Mouse (Mus musculus) small intestine, adult 2 months (tissue): Measurements from ENCODE around the gene Pfn4. TPM values are rescaled to one million over a fixed set of nuclear protein-coding genes. Genes with fewer than 3 reads are reported as not detected.

Source experiments
- H3K27ac ChIP-seq: fragments of 200-500 bp; 2 replicates; pipeline ENCODE4 v1.5.1; 2012; ENCODE audit warnings: low read depth, low read length, control low read depth, inconsistent platforms; ENCODE audit not compliant: insufficient read depth
- H3K27me3 ChIP-seq: fragments of 200-500 bp; 2 replicates; pipeline ENCODE4 v1.6.1; 2012; ENCODE audit warnings: mild to moderate bottlenecking, moderate library complexity, low read length, inconsistent platforms; ENCODE audit not compliant: control insufficient read depth, insufficient read depth
- H3K36me3 ChIP-seq: fragments of 200-500 bp; 2 replicates; pipeline ENCODE4 v1.6.1; 2012; ENCODE audit warnings: mild to moderate bottlenecking, low read length, control low read depth, inconsistent platforms; ENCODE audit not compliant: control insufficient read depth, insufficient read depth
- H3K4me1 ChIP-seq: fragments of 200-500 bp; 2 replicates; pipeline ENCODE4 v1.6.1; 2012; ENCODE audit warnings: low read length, inconsistent platforms, mixed read lengths; ENCODE audit not compliant: control insufficient read depth, insufficient read depth, insufficient read length
- H3K4me3 ChIP-seq: fragments of 200-500 bp; 2 replicates; pipeline ENCODE4 v1.5.1; 2012; ENCODE audit warnings: low read depth, mild to moderate bottlenecking, control low read depth, inconsistent platforms, low read length, moderate library complexity
- CTCF ChIP-seq: fragments of 200-500 bp; IDR thresholded peaks from 2 replicates; pipeline ENCODE4 v1.5.1; 2012; ENCODE audit warnings: low read depth, mild to moderate bottlenecking, control low read depth, inconsistent platforms, low read length, moderate library complexity, mixed read lengths; ENCODE audit not compliant: insufficient replicate concordance, insufficient read length; ENCODE audit errors: extremely low read depth
- POLR2A ChIP-seq: fragments of 200-500 bp; IDR thresholded peaks from 2 replicates; pipeline ENCODE4 v1.6.1; 2012; ENCODE audit warnings: low read depth, mild to moderate bottlenecking, control low read depth, inconsistent platforms, low read length, moderate library complexity
- WGBS: fragments of 180-500 bp; shearing (Covaris S2); methylation state at CpG from one replicate; pipeline ENCODE4 v1.1.7; 2018; 5-methylcytosine and 5-hydroxymethylcytosine counted together
- polyA plus RNA-seq: library from polyadenylated mRNA; depleted of rRNA; stranded (reverse); fragments of >200 nt; gene quantifications from 2 replicates; pipeline ENCODE4 v1.2.3, GENCODE M21; 2012; rRNA removed

Gene Pfn4
- polyA plus RNA-seq, 1 experiment, result not detected

GRCm38 (mm10) chr12:4811036-4811435, 42.2 kb downstream of the Pfn4 start:
- Histone ChIP-seq H3K27me3 (no peaks in the 10 kb centered on the region), H3K4me1 (no peaks in the 10 kb centered on the region), H3K4me3 (no peak overlapping the region), H3K36me3 (no peaks in the 10 kb centered on the region), H3K27ac (no peak overlapping the region)
- TF ChIP-seq POLR2A (no peak), CTCF (no peak)
- WGBS, result 80% methylated on average over 4 of the region's 4 CpGs

- no peaks in the 10 kb centered on the region for H3K36me3 ChIP-seq
- no peak overlapping the region for H3K27ac ChIP-seq
- H3K4me3 ChIP-seq, result no peak overlapping the region
- peaks cover 2% of the 10 kb centered on the region; the same call in 1 of the 2 replicates for H3K4me1 ChIP-seq
- no peaks in the 10 kb centered on the region for H3K27me3 ChIP-seq
- TF ChIP-seq POLR2A, result no peak
- TF ChIP-seq CTCF, result no peak
- 15% methylated on average over 3 of the region's 3 CpGs for WGBS
Measured at GRCm38 (mm10) chr12:4811705-4812104, 42.9 kb downstream of the Pfn4 start.

- Histone ChIP-seq H3K27me3 (no peaks in the 10 kb centered on the region), H3K4me3 (no peak overlapping the region), H3K27ac (no peak overlapping the region), H3K4me1 (peaks cover 5% of the 10 kb centered on the region; the same call in 1 of the 2 replicates), H3K36me3 (no peaks in the 10 kb centered on the region)
- no peak for TF ChIP-seq POLR2A
- no peak for TF ChIP-seq CTCF
- 88% methylated on average over 4 of the region's 4 CpGs for WGBS
Measured at GRCm38 (mm10) chr12:4813636-4814035, 44.8 kb downstream of the Pfn4 start.

GRCm38 (mm10) chr12:4816680-4817360, 48.0 kb downstream of the Pfn4 start:
- H3K27ac ChIP-seq, result peak overlapping the region; percentile 87
- TF ChIP-seq CTCF (no peak), POLR2A (no peak)
- peak overlapping the region; percentile 99 for H3K4me3 ChIP-seq
- H3K4me1 ChIP-seq, result peaks cover 5% of the 10 kb centered on the region; the same call in 1 of the 2 replicates
- no peaks in the 10 kb centered on the region for H3K27me3 ChIP-seq
- 6% methylated on average over 24 of the region's 24 CpGs for WGBS
- peaks cover 12% of the 10 kb centered on the region for H3K36me3 ChIP-seq

- TF ChIP-seq POLR2A, result peak; percentile 85
- TF ChIP-seq CTCF, result no peak
- peaks cover 16% of the 10 kb centered on the region for H3K36me3 ChIP-seq
- H3K4me1 ChIP-seq, result peaks cover 5% of the 10 kb centered on the region; the same call in 1 of the 2 replicates
- H3K27me3 ChIP-seq, result no peaks in the 10 kb centered on the region
- peak within 1 kb of the TSS; percentile 87 for H3K27ac ChIP-seq
- H3K4me3 ChIP-seq, result peak within 1 kb of the TSS; percentile 99
- under 1% methylated on average over 49 of the region's 49 CpGs for WGBS
Measured at GRCm38 (mm10) chr12:4817361-4818101, 48.7 kb downstream of the Pfn4 start, which contains the start of gene Sf3b6. Gene Sf3b6, plus strand, starts transcription at chr12:4817544.

- no peak overlapping the region for H3K27ac ChIP-seq
- H3K36me3 ChIP-seq, result peaks cover 28% of the 10 kb centered on the region
- 79% methylated on average over 3 of the region's 3 CpGs for WGBS
- no peak overlapping the region for H3K4me3 ChIP-seq
- TF ChIP-seq CTCF (no peak), POLR2A (no peak)
- no peaks in the 10 kb centered on the region for H3K27me3 ChIP-seq
- H3K4me1 ChIP-seq, result no peaks in the 10 kb centered on the region
Measured at GRCm38 (mm10) chr12:4827256-4827655, 58.4 kb downstream of the Pfn4 start.

Other genes starting within 250 kb of the Pfn4 start
- 7.2 and 10.2 TPM in 2 replicates for gene Itsn2, start 176.4 kb upstream of the Pfn4 start, polyA plus RNA-seq
- gene Gm3625, start 176.1 kb upstream of the Pfn4 start, polyA plus RNA-seq, result not detected in 2 replicates
- not detected in 2 replicates for gene Fam228a, start 30.6 kb upstream of the Pfn4 start, polyA plus RNA-seq
- 0.33 TPM in 1 of 2 replicates, not detected in the other for gene Fam228b, start 245 bp downstream of the Pfn4 start, polyA plus RNA-seq
- 21.5 and 36.9 TPM in 2 replicates for gene Sf3b6, start 48.5 kb downstream of the Pfn4 start, polyA plus RNA-seq
- 0.93 and 1.7 TPM in 2 replicates for gene Fkbp1b, start 72.6 kb downstream of the Pfn4 start, polyA plus RNA-seq
- 1.5 and 1.6 TPM in 2 replicates for gene Wdcp, start 74.3 kb downstream of the Pfn4 start, polyA plus RNA-seq
- 1.7 and 6.1 TPM in 2 replicates for gene Mfsd2b, start 105.3 kb downstream of the Pfn4 start, polyA plus RNA-seq
- 3.4 and 12.2 TPM in 2 replicates for gene Ubxn2a, start 138.7 kb downstream of the Pfn4 start, polyA plus RNA-seq
- 4.7 and 19.7 TPM in 2 replicates for gene Atad2b, start 148.3 kb downstream of the Pfn4 start, polyA plus RNA-seq